Mouse (Mus musculus): ENCODE measurements around the gene Katnbl1. TPM values are rescaled to one million over a fixed set of nuclear protein-coding genes. Genes with fewer than 3 reads are reported as not detected.
"Not testable (repeated sequence)": the region's sequence is repeated elsewhere in the genome, so short reads cannot be mapped to it uniquely, and the experiment has no call there.

Katnbl1 gene
- total and polyA plus RNA-seq, 2 experiments from 2014 or later, result 22.2 to 24.3 TPM

GRCm38 (mm10) chr2:112392689-112393088 lies 13.7 kb downstream of the Katnbl1 start:
- Histone ChIP-seq H3K27me3 (ENCODE audit: insufficient read depth, low read length) (no peaks in the 10 kb centered on the region), H3K4me3 (ENCODE audit: low read depth, low read length) (no peak overlapping the region), H3K4me2 (ENCODE audit: low read depth) (no peak overlapping the region), H3K9me3 (ENCODE audit: low read length) (no peaks in the 10 kb centered on the region), H3K36me3 (ENCODE audit: insufficient read depth) (no peaks in the 10 kb centered on the region), H3K27ac (ENCODE audit: low read depth, low read length) (no peak overlapping the region), H3K4me1 (ENCODE audit: insufficient read depth) (no peaks in the 10 kb centered on the region), H3K9ac (no peak overlapping the region)
- DNase-seq (no peak), ATAC-seq (no peak)
- no peak for TF ChIP-seq CTCF (IDR thresholded peaks at IDR 0.05; ENCODE audit: low read depth)
- 88% methylated on average over 1 of the region's 1 CpGs for WGBS

DNA sequence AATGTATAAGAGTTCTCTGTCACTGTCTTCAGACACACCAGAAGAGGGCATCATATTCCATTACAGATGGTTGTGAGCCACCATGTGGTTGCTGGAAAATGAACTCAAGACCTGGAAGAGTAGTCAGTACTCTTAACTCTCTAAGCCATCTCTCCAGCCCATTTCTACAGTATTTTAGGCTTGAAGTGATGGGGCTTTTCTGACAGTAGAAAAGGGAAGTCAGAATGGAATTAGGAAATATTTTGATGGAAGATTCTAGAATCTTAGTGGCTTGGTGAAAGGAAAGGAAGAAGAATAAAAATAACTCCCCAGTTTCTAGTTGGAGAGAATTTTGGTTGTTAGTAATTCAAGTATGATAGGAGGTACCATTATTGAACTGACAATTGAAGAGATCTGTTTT lies 14.9 kb downstream of the Katnbl1 start:
- Histone ChIP-seq H3K9me3 (ENCODE audit: low read length) (no peaks in the 10 kb centered on the region), H3K4me2 (ENCODE audit: low read depth) (no peak overlapping the region), H3K27me3 (ENCODE audit: insufficient read depth, low read length) (no peaks in the 10 kb centered on the region), H3K36me3 (ENCODE audit: insufficient read depth) (no peaks in the 10 kb centered on the region), H3K9ac (no peak overlapping the region), H3K4me3 (ENCODE audit: low read depth, low read length) (no peak overlapping the region), H3K4me1 (ENCODE audit: insufficient read depth) (no peaks in the 10 kb centered on the region), H3K27ac (ENCODE audit: low read depth, low read length) (no peak overlapping the region)
- no peak for TF ChIP-seq CTCF (IDR thresholded peaks at IDR 0.05; ENCODE audit: low read depth)
- DNase-seq (no peak), ATAC-seq (no peak)

- no peak for DNase-seq
- WGBS, result 57% methylated on average over 1 of the region's 1 CpGs
- Histone ChIP-seq H3K4me3 (ENCODE audit: low read depth, low read length) (no peak overlapping the region), H3K4me1 (ENCODE audit: insufficient read depth) (no peaks in the 10 kb centered on the region), H3K9ac (no peak overlapping the region), H3K36me3 (ENCODE audit: insufficient read depth) (no peaks in the 10 kb centered on the region), H3K27ac (ENCODE audit: low read depth, low read length) (no peak overlapping the region), H3K4me2 (ENCODE audit: low read depth) (no peak overlapping the region), H3K9me3 (ENCODE audit: low read length) (no peaks in the 10 kb centered on the region), H3K27me3 (ENCODE audit: insufficient read depth, low read length) (no peaks in the 10 kb centered on the region)
- no peak for TF ChIP-seq CTCF (IDR thresholded peaks at IDR 0.05; ENCODE audit: low read depth)
- ATAC-seq, result no peak
Measured at GRCm38 (mm10) chr2:112396649-112397048, 17.6 kb downstream of the Katnbl1 start.

GRCm38 (mm10) chr2:112407030-112407429 lies 28.0 kb downstream of the Katnbl1 start:
- Histone ChIP-seq H3K27ac (ENCODE audit: low read depth, low read length) (no peak overlapping the region), H3K9me3 (ENCODE audit: low read length) (no peaks in the 10 kb centered on the region), H3K9ac (no peak overlapping the region), H3K27me3 (ENCODE audit: insufficient read depth, low read length) (no peaks in the 10 kb centered on the region), H3K36me3 (ENCODE audit: insufficient read depth) (peaks cover 9% of the 10 kb centered on the region), H3K4me3 (ENCODE audit: low read depth, low read length) (no peak overlapping the region), H3K4me2 (ENCODE audit: low read depth) (no peak overlapping the region), H3K4me1 (ENCODE audit: insufficient read depth) (no peaks in the 10 kb centered on the region)
- 89% methylated on average over 3 of the region's 3 CpGs for WGBS
- DNase-seq (no peak), ATAC-seq (no peak)
- TF ChIP-seq CTCF (IDR thresholded peaks at IDR 0.05; ENCODE audit: low read depth), result no peak

DNA sequence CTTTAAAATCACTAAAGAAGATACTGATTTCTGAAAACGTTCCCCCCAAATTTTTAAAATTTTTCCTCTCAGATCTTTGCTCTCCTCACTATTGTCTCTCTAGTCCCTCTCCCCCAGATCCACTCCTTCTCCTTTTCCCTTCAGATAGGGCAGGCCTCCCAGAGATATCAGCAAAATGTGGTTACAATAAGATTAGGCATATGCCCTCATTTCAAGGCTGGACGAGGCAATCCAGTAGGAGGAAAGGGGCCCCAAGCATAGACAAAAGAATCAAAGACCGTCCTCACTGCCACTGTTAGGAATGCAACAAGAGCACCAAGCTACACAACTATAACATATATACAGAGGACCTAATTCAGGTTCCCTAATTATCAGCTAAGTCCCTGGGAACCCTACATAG lies 46.3 kb downstream of the Katnbl1 start:
- H3K4me3 ChIP-seq (ENCODE audit: low read depth, low read length), result no peak overlapping the region
- no peak for ATAC-seq
- no peaks in the 10 kb centered on the region for H3K36me3 ChIP-seq (ENCODE audit: insufficient read depth)
- no peak overlapping the region for H3K27ac ChIP-seq (ENCODE audit: low read depth, low read length)
- no peak overlapping the region for H3K9ac ChIP-seq
- no peak overlapping the region for H3K4me2 ChIP-seq (ENCODE audit: low read depth)
- no peaks in the 10 kb centered on the region for H3K27me3 ChIP-seq (ENCODE audit: insufficient read depth, low read length)
- no peaks in the 10 kb centered on the region for H3K4me1 ChIP-seq (ENCODE audit: insufficient read depth)
- DNase-seq, result no peak
- no peak for TF ChIP-seq CTCF (IDR thresholded peaks at IDR 0.05; ENCODE audit: low read depth)
- H3K9me3 ChIP-seq (ENCODE audit: low read length), result no peaks in the 10 kb centered on the region
- 70% methylated on average over 3 of the region's 3 CpGs for WGBS

DNA sequence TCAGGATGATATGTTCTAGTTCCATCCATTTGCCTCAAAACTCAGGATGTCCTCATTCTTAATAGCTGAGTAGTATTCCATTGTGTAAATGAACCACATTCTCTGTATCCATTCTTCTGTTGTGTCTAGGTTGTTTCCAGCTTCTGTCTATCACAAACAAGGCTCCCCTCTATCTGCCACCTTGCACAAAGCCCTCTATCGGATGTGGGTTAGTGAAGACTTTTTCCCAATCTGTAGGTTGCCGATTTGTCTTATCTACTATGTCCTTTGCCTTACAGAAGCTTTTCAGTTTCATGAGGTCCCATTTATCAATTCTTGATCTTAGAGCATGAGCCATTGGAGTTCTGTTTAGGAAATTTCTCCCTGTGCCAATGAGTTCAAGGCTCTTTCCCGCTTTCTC lies 49.5 kb downstream of the Katnbl1 start:
- not testable (repeated sequence) for H3K4me3 ChIP-seq (ENCODE audit: low read depth, low read length); H3K9ac ChIP-seq; H3K27me3 ChIP-seq (ENCODE audit: insufficient read depth, low read length); H3K36me3 ChIP-seq (ENCODE audit: insufficient read depth); DNase-seq; H3K4me1 ChIP-seq (ENCODE audit: insufficient read depth); H3K4me2 ChIP-seq (ENCODE audit: low read depth); H3K27ac ChIP-seq (ENCODE audit: low read depth, low read length); H3K9me3 ChIP-seq (ENCODE audit: low read length); ATAC-seq
- WGBS, result 89% methylated on average over 3 of the region's 3 CpGs

DNA sequence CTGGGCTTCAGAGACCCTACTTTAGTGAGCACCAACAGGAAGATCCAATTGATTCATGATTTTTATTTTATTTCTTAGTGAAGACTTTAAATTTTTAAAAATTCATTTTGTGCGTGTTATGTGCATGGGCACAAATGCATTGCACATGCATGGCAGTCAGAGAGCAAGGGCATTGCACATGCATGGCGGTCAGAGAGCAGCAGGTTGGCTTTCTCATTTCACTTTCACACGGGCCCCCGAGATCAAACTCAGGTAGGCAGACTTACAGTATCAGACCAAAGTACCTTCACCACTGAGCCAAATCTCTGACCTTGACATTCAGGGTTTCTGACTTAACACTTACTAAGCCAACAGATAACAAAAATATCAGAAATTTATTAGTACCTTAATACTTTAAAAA lies 50.7 kb downstream of the Katnbl1 start:
- no peak overlapping the region for H3K27ac ChIP-seq (ENCODE audit: low read depth, low read length)
- ATAC-seq (no peak), DNase-seq (no peak)
- H3K4me3 ChIP-seq (ENCODE audit: low read depth, low read length), result no peak overlapping the region
- TF ChIP-seq CTCF (IDR thresholded peaks at IDR 0.05; ENCODE audit: low read depth), result no peak
- no peaks in the 10 kb centered on the region for H3K27me3 ChIP-seq (ENCODE audit: insufficient read depth, low read length)
- H3K36me3 ChIP-seq (ENCODE audit: insufficient read depth), result no peaks in the 10 kb centered on the region
- no peak overlapping the region for H3K9ac ChIP-seq
- H3K9me3 ChIP-seq (ENCODE audit: low read length), result no peaks in the 10 kb centered on the region
- no peaks in the 10 kb centered on the region for H3K4me1 ChIP-seq (ENCODE audit: insufficient read depth)
- no peak overlapping the region for H3K4me2 ChIP-seq (ENCODE audit: low read depth)
- 94% methylated on average over 4 of the region's 4 CpGs for WGBS

- no peak for ATAC-seq
- no peaks in the 10 kb centered on the region for H3K36me3 ChIP-seq (ENCODE audit: insufficient read depth)
- H3K4me3 ChIP-seq (ENCODE audit: low read depth, low read length), result no peak overlapping the region
- H3K4me1 ChIP-seq (ENCODE audit: insufficient read depth), result no peaks in the 10 kb centered on the region
- H3K4me2 ChIP-seq (ENCODE audit: low read depth), result no peak overlapping the region
- TF ChIP-seq CTCF (IDR thresholded peaks at IDR 0.05; ENCODE audit: low read depth), result no peak
- DNase-seq, result no peak
- no peak overlapping the region for H3K27ac ChIP-seq (ENCODE audit: low read depth, low read length)
- H3K9me3 ChIP-seq (ENCODE audit: low read length), result no peaks in the 10 kb centered on the region
- no peaks in the 10 kb centered on the region for H3K27me3 ChIP-seq (ENCODE audit: insufficient read depth, low read length)
- no peak overlapping the region for H3K9ac ChIP-seq
- 78% methylated on average over 5 of the region's 5 CpGs for WGBS
Measured at GRCm38 (mm10) chr2:112430403-112430802, 51.4 kb downstream of the Katnbl1 start.
